Mouse (Mus musculus): ENCODE results near the gene Hist1h3i. TPM values are rescaled to one million over a fixed set of nuclear protein-coding genes. Genes with fewer than 3 reads are reported as not detected.
A peak's percentile ranks its signal among the peaks of the same experiment; 100 is the strongest.
"Not testable (repeated sequence)": the region's sequence is repeated elsewhere in the genome, so short reads cannot be mapped to it uniquely, and the experiment has no call there.

The Hist1h3i gene
- 16.8 and 41.5 TPM in 2 replicates for polyA plus RNA-seq (2012)

GRCm38 (mm10) chr13:21783255-21783617 lies at the start of gene Hist1h3i:
Gene Hist1h3i (minus strand): TSS chr13:21783370.
- peaks cover 2% of the 10 kb centered on the region; the same call in 1 of the 2 replicates for H3K9me3 ChIP-seq (ENCODE audit: control insufficient read depth, low read length)
- H3K27me3 ChIP-seq (ENCODE audit: control insufficient read depth): no peaks in the 10 kb centered on the region
- H3K36me3 ChIP-seq (ENCODE audit: control insufficient read depth): peaks cover 8% of the 10 kb centered on the region
- peaks cover 73% of the 10 kb centered on the region for H3K4me1 ChIP-seq (ENCODE audit: control insufficient read depth)
- TF ChIP-seq TAL1 (IDR thresholded peaks at IDR 0.05; ENCODE audit: low read length) (no peak), GATA1 (IDR thresholded peaks at IDR 0.05; ENCODE audit: low read length) (no peak)
- peak within 1 kb of the TSS; percentile 88 for H3K4me3 ChIP-seq (replicated peaks)

- H3K4me3 ChIP-seq (replicated peaks): peak within 1 kb of the TSS; percentile 56
- H3K4me1 ChIP-seq (ENCODE audit: control insufficient read depth): peaks cover 19% of the 10 kb centered on the region
- not testable (repeated sequence) for H3K36me3 ChIP-seq (ENCODE audit: control insufficient read depth); H3K27me3 ChIP-seq (ENCODE audit: control insufficient read depth); H3K9me3 ChIP-seq (ENCODE audit: control insufficient read depth, low read length)
Observed at GRCm38 (mm10) chr13:21831418-21832394, 48.5 kb upstream of the Hist1h3i start, which contains the start of gene Hist1h4n. Gene Hist1h4n (minus strand): TSS chr13:21832196.

GRCm38 (mm10) chr13:21830344-21830743 lies 47.2 kb upstream of the Hist1h3i start:
- Histone ChIP-seq H3K4me1 (ENCODE audit: control insufficient read depth) (peaks cover 24% of the 10 kb centered on the region), H3K36me3 (ENCODE audit: control insufficient read depth) (peaks cover 19% of the 10 kb centered on the region), H3K27me3 (ENCODE audit: control insufficient read depth) (no peaks in the 10 kb centered on the region), H3K9me3 (ENCODE audit: control insufficient read depth, low read length) (no peaks in the 10 kb centered on the region), H3K4me3 (replicated peaks) (peak overlapping the region; percentile 55)
- no peak for TF ChIP-seq GATA1 (IDR thresholded peaks at IDR 0.05; ENCODE audit: low read length)
- no peak for TF ChIP-seq TAL1 (IDR thresholded peaks at IDR 0.05; ENCODE audit: low read length)

- TF ChIP-seq TAL1 (IDR thresholded peaks at IDR 0.05; ENCODE audit: low read length): no peak
- no peak for TF ChIP-seq GATA1 (IDR thresholded peaks at IDR 0.05; ENCODE audit: low read length)
- peaks cover 28% of the 10 kb centered on the region for H3K36me3 ChIP-seq (ENCODE audit: control insufficient read depth)
Observed at GRCm38 (mm10) chr13:21828511-21828910, 45.3 kb upstream of the Hist1h3i start.

GRCm38 (mm10) chr13:21820082-21820890 lies 37.1 kb upstream of the Hist1h3i start:
- H3K36me3 ChIP-seq (ENCODE audit: control insufficient read depth): peaks cover 32% of the 10 kb centered on the region
- not testable (repeated sequence) for H3K27me3 ChIP-seq (ENCODE audit: control insufficient read depth); H3K4me3 ChIP-seq (replicated peaks); H3K9me3 ChIP-seq (ENCODE audit: control insufficient read depth, low read length)
- H3K4me1 ChIP-seq (ENCODE audit: control insufficient read depth): peaks cover 15% of the 10 kb centered on the region

More at GRCm38 (mm10) chr13:21828511-21828910, 45.3 kb upstream of the Hist1h3i start:
- Histone ChIP-seq H3K9me3 (ENCODE audit: control insufficient read depth, low read length) (no peaks in the 10 kb centered on the region), H3K4me1 (ENCODE audit: control insufficient read depth) (peaks cover 26% of the 10 kb centered on the region), H3K27me3 (ENCODE audit: control insufficient read depth) (no peaks in the 10 kb centered on the region), H3K4me3 (replicated peaks) (no peak overlapping the region)

GRCm38 (mm10) chr13:21812092-21812491 lies 28.9 kb upstream of the Hist1h3i start:
- H3K4me1 ChIP-seq (ENCODE audit: control insufficient read depth); H3K27me3 ChIP-seq (ENCODE audit: control insufficient read depth); H3K9me3 ChIP-seq (ENCODE audit: control insufficient read depth, low read length); H3K36me3 ChIP-seq (ENCODE audit: control insufficient read depth): not testable (repeated sequence)
- H3K4me3 ChIP-seq (replicated peaks): peak overlapping the region; percentile 57

- not testable (repeated sequence) for H3K27me3 ChIP-seq (ENCODE audit: control insufficient read depth); H3K9me3 ChIP-seq (ENCODE audit: control insufficient read depth, low read length); H3K4me1 ChIP-seq (ENCODE audit: control insufficient read depth); H3K36me3 ChIP-seq (ENCODE audit: control insufficient read depth)
- H3K4me3 ChIP-seq (replicated peaks): peak within 1 kb of the TSS; percentile 57
Observed at GRCm38 (mm10) chr13:21811539-21811938, 28.4 kb upstream of the Hist1h3i start, which contains the start of gene Hist1h4m. Gene Hist1h4m (plus strand): TSS chr13:21811746.

- not testable (repeated sequence) for H3K27me3 ChIP-seq (ENCODE audit: control insufficient read depth); H3K4me1 ChIP-seq (ENCODE audit: control insufficient read depth); H3K9me3 ChIP-seq (ENCODE audit: control insufficient read depth, low read length); H3K4me3 ChIP-seq (replicated peaks); H3K36me3 ChIP-seq (ENCODE audit: control insufficient read depth)
Observed at GRCm38 (mm10) chr13:21811074-21811473, 27.9 kb upstream of the Hist1h3i start.

- not testable (repeated sequence) for H3K36me3 ChIP-seq (ENCODE audit: control insufficient read depth); H3K27me3 ChIP-seq (ENCODE audit: control insufficient read depth); H3K4me1 ChIP-seq (ENCODE audit: control insufficient read depth); H3K9me3 ChIP-seq (ENCODE audit: control insufficient read depth, low read length); H3K4me3 ChIP-seq (replicated peaks)
Observed at GRCm38 (mm10) chr13:21810073-21810472, 26.9 kb upstream of the Hist1h3i start, which contains the start of the genes Hist1h2bq and Hist1h2ao. Gene Hist1h2bq (minus strand): TSS chr13:21810197. Gene Hist1h2ao (plus strand): TSS chr13:21810465.

- not testable (repeated sequence) for H3K4me1 ChIP-seq (ENCODE audit: control insufficient read depth); H3K36me3 ChIP-seq (ENCODE audit: control insufficient read depth); H3K9me3 ChIP-seq (ENCODE audit: control insufficient read depth, low read length); H3K4me3 ChIP-seq (replicated peaks); H3K27me3 ChIP-seq (ENCODE audit: control insufficient read depth)
Observed at GRCm38 (mm10) chr13:21803058-21803457, 19.9 kb upstream of the Hist1h3i start.

- not testable (repeated sequence) for H3K4me1 ChIP-seq (ENCODE audit: control insufficient read depth); H3K4me3 ChIP-seq (replicated peaks); H3K27me3 ChIP-seq (ENCODE audit: control insufficient read depth); H3K36me3 ChIP-seq (ENCODE audit: control insufficient read depth); H3K9me3 ChIP-seq (ENCODE audit: control insufficient read depth, low read length)
Observed at GRCm38 (mm10) chr13:21797163-21797562, 14.0 kb upstream of the Hist1h3i start.

Measured in erythroblast, embryonic 14.5 days (primary cell).